Mouse (Mus musculus) gastrocnemius, adult 18-20 months (tissue): Measurements from ENCODE around the gene Usp3. TPM values are rescaled to one million over a fixed set of nuclear protein-coding genes. Genes with fewer than 3 reads are reported as not detected.

Experiments used
- DNase-seq: peaks from one replicate; pipeline ENCODE4 v3.0.0; 2021; ENCODE audit warnings: low spot score
- total RNA-seq, 2 experiments: library from RNA; stranded (reverse); gene quantifications; 2 replicates each; pipeline ENCODE4 v1.2.3; 2021

Usp3 gene
- total RNA-seq, 2 experiments from 2014 or later, result 10.1 to 11.0 TPM

- DNase-seq, result no peak
Measured at GRCm38 (mm10) chr9:66575041-66575877, 17.7 kb downstream of the Usp3 start.

- no peak for DNase-seq
Measured at GRCm38 (mm10) chr9:66571986-66572700, 20.8 kb downstream of the Usp3 start.

- no peak for DNase-seq
Measured at GRCm38 (mm10) chr9:66562215-66562614, 30.7 kb downstream of the Usp3 start.

GRCm38 (mm10) chr9:66561496-66561895, 31.4 kb downstream of the Usp3 start:
- no peak for DNase-seq

GRCm38 (mm10) chr9:66560728-66561127, 32.2 kb downstream of the Usp3 start:
- DNase-seq, result no peak

- no peak for DNase-seq
Measured at GRCm38 (mm10) chr9:66560295-66560694, 32.6 kb downstream of the Usp3 start.

GRCm38 (mm10) chr9:66558971-66559370, 34.0 kb downstream of the Usp3 start:
- no peak for DNase-seq

- no peak for DNase-seq
Measured at GRCm38 (mm10) chr9:66542785-66543184, 50.2 kb downstream of the Usp3 start.

- no peak for DNase-seq
Measured at GRCm38 (mm10) chr9:66521595-66521994, 71.3 kb downstream of the Usp3 start.

- DNase-seq, result no peak
Measured at GRCm38 (mm10) chr9:66520299-66520698, 72.6 kb downstream of the Usp3 start.

- no peak for DNase-seq
Measured at GRCm38 (mm10) chr9:66518901-66519300, 74.0 kb downstream of the Usp3 start.

- no peak for DNase-seq
Measured at GRCm38 (mm10) chr9:66518251-66518650, 74.7 kb downstream of the Usp3 start.

GRCm38 (mm10) chr9:66517746-66518145, 75.2 kb downstream of the Usp3 start:
- DNase-seq, result no peak

GRCm38 (mm10) chr9:66516296-66516940, 76.5 kb downstream of the Usp3 start:
- DNase-seq, result no peak

- no peak for DNase-seq
Measured at GRCm38 (mm10) chr9:66515680-66516210, 77.2 kb downstream of the Usp3 start.

- no peak for DNase-seq
Measured at GRCm38 (mm10) chr9:66515115-66515514, 77.8 kb downstream of the Usp3 start.

- DNase-seq, result peak; percentile 46
Measured at GRCm38 (mm10) chr9:66514256-66514770, 78.6 kb downstream of the Usp3 start, which contains the start of gene Fbxl22. Gene Fbxl22 (minus strand): TSS chr9:66514593.

- peak; percentile 37 for DNase-seq
Measured at GRCm38 (mm10) chr9:66513661-66514255, 79.2 kb downstream of the Usp3 start.

- DNase-seq, result no peak
Measured at GRCm38 (mm10) chr9:66513150-66513549, 79.8 kb downstream of the Usp3 start.

GRCm38 (mm10) chr9:66512351-66512671, 80.6 kb downstream of the Usp3 start:
- peak; percentile 84 for DNase-seq

GRCm38 (mm10) chr9:66511580-66512350, 81.2 kb downstream of the Usp3 start:
- peak; percentile 90 for DNase-seq
